Mouse (Mus musculus) lung, adult 2 months (tissue): Measurements from ENCODE around the gene Col4a3.

Source experiments
- CTCF ChIP-seq: fragments of 200-500 bp; IDR thresholded peaks from 2 replicates; pipeline ENCODE4 v1.5.1; 2011; ENCODE audit warnings: mild to moderate bottlenecking, low read length, control low read depth; ENCODE audit not compliant: insufficient read depth
- POLR2A ChIP-seq: fragments of 200-500 bp; IDR thresholded peaks from 2 replicates; pipeline ENCODE4 v1.6.1; 2011; ENCODE audit warnings: low read depth, mild to moderate bottlenecking, control low read depth, low read length, borderline replicate concordance; ENCODE audit errors: extremely low read depth

DNA sequence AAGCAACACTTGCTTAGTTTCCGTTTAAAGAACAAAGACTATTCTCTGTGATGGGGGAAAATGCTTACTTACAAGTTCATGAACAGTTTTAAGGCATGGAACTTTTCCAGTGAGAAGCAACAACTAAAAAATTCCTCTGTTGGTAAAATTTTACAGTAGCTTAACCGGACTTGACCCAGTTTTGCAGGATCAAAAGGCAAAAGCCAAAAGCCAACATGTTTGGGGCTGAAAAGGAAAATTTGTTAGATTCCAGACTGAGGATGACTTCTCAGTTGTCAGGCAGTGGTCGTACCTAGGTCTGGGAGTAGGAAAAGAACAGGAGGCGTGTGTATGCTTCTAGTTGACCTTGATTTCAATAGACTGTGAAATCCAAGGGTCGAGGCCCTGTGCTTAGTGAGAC is 31.3 kb downstream of the Col4a3 start:
- TF ChIP-seq POLR2A = no peak
- TF ChIP-seq CTCF = no peak
